Mouse (Mus musculus): ENCODE results near the gene Prim1. TPM values are rescaled to one million over a fixed set of nuclear protein-coding genes. Genes with fewer than 3 reads are reported as not detected.
"Not testable (repeated sequence)": the region's sequence is repeated elsewhere in the genome, so short reads cannot be mapped to it uniquely, and the experiment has no call there.

Prim1 gene
- polyA plus RNA-seq, 1 experiment from 2014 or later = 82.5 TPM

- WGBS = 85% methylated on average over 5 of the region's 5 CpGs
- not testable (repeated sequence) for H3K4me2 ChIP-seq (replicated peaks; ENCODE audit: low read depth, low read length); ATAC-seq (ENCODE audit: insufficient number of reproducible peaks, insufficient read depth, low FRiP score, low read depth)
Measured at GRCm38 (mm10) chr10:128078269-128078668, 63.3 kb downstream of the Prim1 start.

More at GRCm38 (mm10) chr10:128078269-128078668, 63.3 kb downstream of the Prim1 start:
- H3K36me3 ChIP-seq (ENCODE audit: control insufficient read depth, insufficient read depth, low read length) = peaks cover 22% of the 10 kb centered on the region
- not testable (repeated sequence) for H3K27ac ChIP-seq (ENCODE audit: low read length); H3K9me3 ChIP-seq (ENCODE audit: control insufficient read depth, low read depth, low read length); H3K4me3 ChIP-seq (ENCODE audit: low read depth, low read length); H3K27me3 ChIP-seq (ENCODE audit: control insufficient read depth, insufficient read depth, low read length); H3K4me1 ChIP-seq (ENCODE audit: control insufficient read depth, insufficient read depth, low read length); H3K9ac ChIP-seq (replicated peaks; ENCODE audit: low read depth, low read length)

Other genes starting within 250 kb of the Prim1 start
- gene Rdh9, start 238.8 kb upstream of the Prim1 start, polyA plus RNA-seq (2014; fragmentation: Nextera tagmentation; extraction: Ambion mirVana) = 0.08 TPM in 1 of 2 replicates, not detected in the other
- gene Rdh16, start 214.0 kb upstream of the Prim1 start, polyA plus RNA-seq (2014; fragmentation: Nextera tagmentation; extraction: Ambion mirVana) = not detected in 2 replicates
- gene Rdh19, start 165.2 kb upstream of the Prim1 start, polyA plus RNA-seq (2014; fragmentation: Nextera tagmentation; extraction: Ambion mirVana) = not detected in 2 replicates
- gene Rdh16f2, start 148.7 kb upstream of the Prim1 start, polyA plus RNA-seq (2014; fragmentation: Nextera tagmentation; extraction: Ambion mirVana) = not detected in 2 replicates
- gene Rdh7, start 126.4 kb upstream of the Prim1 start, polyA plus RNA-seq (2014; fragmentation: Nextera tagmentation; extraction: Ambion mirVana) = not detected in 2 replicates
- gene Sdr9c7, start 116.7 kb upstream of the Prim1 start, polyA plus RNA-seq (2014; fragmentation: Nextera tagmentation; extraction: Ambion mirVana) = not detected in 2 replicates
- gene Hsd17b6, start 7.6 kb upstream of the Prim1 start, polyA plus RNA-seq (2014; fragmentation: Nextera tagmentation; extraction: Ambion mirVana) = not detected in 2 replicates
- gene Naca, start 20.4 kb downstream of the Prim1 start, polyA plus RNA-seq (2014; fragmentation: Nextera tagmentation; extraction: Ambion mirVana) = 899 and 913 TPM in 2 replicates
- gene Ptges3, start 43.8 kb downstream of the Prim1 start, polyA plus RNA-seq (2014; fragmentation: Nextera tagmentation; extraction: Ambion mirVana) = 474 and 487 TPM in 2 replicates
- 2,052 and 2,172 TPM in 2 replicates for gene Atp5b, start 68.1 kb downstream of the Prim1 start, polyA plus RNA-seq (2014; fragmentation: Nextera tagmentation; extraction: Ambion mirVana)
- 28.1 and 28.2 TPM in 2 replicates for gene Baz2a, start 76.4 kb downstream of the Prim1 start, polyA plus RNA-seq (2014; fragmentation: Nextera tagmentation; extraction: Ambion mirVana)
- 29.5 and 35.6 TPM in 2 replicates for gene Rbms2, start 165.1 kb downstream of the Prim1 start, polyA plus RNA-seq (2014; fragmentation: Nextera tagmentation; extraction: Ambion mirVana)
- 0.78 and 0.84 TPM in 2 replicates for gene Gls2, start 179.3 kb downstream of the Prim1 start, polyA plus RNA-seq (2014; fragmentation: Nextera tagmentation; extraction: Ambion mirVana)
- gene Spryd4, start 196.6 kb downstream of the Prim1 start, polyA plus RNA-seq (2014; fragmentation: Nextera tagmentation; extraction: Ambion mirVana) = 33.5 and 33.7 TPM in 2 replicates
- 0.11 TPM in 1 of 2 replicates, not detected in the other for gene Mip, start 210.7 kb downstream of the Prim1 start, polyA plus RNA-seq (2014; fragmentation: Nextera tagmentation; extraction: Ambion mirVana)
- gene Timeless, start 216.9 kb downstream of the Prim1 start, polyA plus RNA-seq (2014; fragmentation: Nextera tagmentation; extraction: Ambion mirVana) = 47.2 and 48.0 TPM in 2 replicates
- gene Apon, start 238.9 kb downstream of the Prim1 start, polyA plus RNA-seq (2014; fragmentation: Nextera tagmentation; extraction: Ambion mirVana) = 0.27 TPM in 1 of 2 replicates, not detected in the other